Mouse (Mus musculus): ENCODE results near the gene Nr5a1. TPM values are rescaled to one million over a fixed set of nuclear protein-coding genes. Genes with fewer than 3 reads are reported as not detected.

The Nr5a1 gene
- polyA plus RNA-seq, 1 experiment from 2014 or later = 0.33 TPM

- WGBS = 66% methylated on average over 8 of the region's 8 CpGs
- Histone ChIP-seq H3K27me3 (peaks cover 12% of the 10 kb centered on the region), H3K4me1 (no peaks in the 10 kb centered on the region), H3K9ac (no peak overlapping the region), H3K27ac (no peak overlapping the region), H3K4me2 (replicated peaks) (no peak overlapping the region), H3K36me3 (no peaks in the 10 kb centered on the region), H3K9me3 (no peaks in the 10 kb centered on the region), H3K4me3 (no peak overlapping the region)
- no peak for ATAC-seq (ENCODE audit: insufficient number of reproducible peaks, insufficient read depth, low FRiP score, low TSS enrichment)
Observed at GRCm38 (mm10) chr2:38718676-38719075, 4.3 kb upstream of the Nr5a1 start.

- Histone ChIP-seq H3K27ac (no peak overlapping the region), H3K4me1 (peaks cover 4% of the 10 kb centered on the region; the same call in 1 of the 2 replicates), H3K9ac (no peak overlapping the region), H3K36me3 (no peaks in the 10 kb centered on the region), H3K27me3 (peaks cover 25% of the 10 kb centered on the region), H3K9me3 (no peaks in the 10 kb centered on the region), H3K4me2 (replicated peaks) (no peak overlapping the region), H3K4me3 (no peak overlapping the region)
- WGBS = 89% methylated on average over 2 of the region's 2 CpGs
- ATAC-seq (ENCODE audit: insufficient number of reproducible peaks, insufficient read depth, low FRiP score, low TSS enrichment) = no peak
Observed at GRCm38 (mm10) chr2:38717436-38717835, 3.1 kb upstream of the Nr5a1 start.

- Histone ChIP-seq H3K4me1 (peaks cover 23% of the 10 kb centered on the region), H3K9me3 (no peaks in the 10 kb centered on the region)
- WGBS = 68% methylated on average over 3 of the region's 3 CpGs
Observed at GRCm38 (mm10) chr2:38713596-38713995, 746 bp downstream of the Nr5a1 start.

GRCm38 (mm10) chr2:38712769-38713125, 1.6 kb downstream of the Nr5a1 start:
- H3K4me2 ChIP-seq (replicated peaks) = no peak overlapping the region
- no peaks in the 10 kb centered on the region for H3K9me3 ChIP-seq
- no peak overlapping the region for H3K4me3 ChIP-seq
- peaks cover 70% of the 10 kb centered on the region for H3K27me3 ChIP-seq
- H3K4me1 ChIP-seq = peaks cover 23% of the 10 kb centered on the region
- no peak overlapping the region for H3K27ac ChIP-seq
- WGBS = 20% methylated on average over 11 of the region's 11 CpGs
- no peak overlapping the region for H3K9ac ChIP-seq
- H3K36me3 ChIP-seq = no peaks in the 10 kb centered on the region
- ATAC-seq (ENCODE audit: insufficient number of reproducible peaks, insufficient read depth, low FRiP score, low TSS enrichment) = no peak

More at GRCm38 (mm10) chr2:38713596-38713995, 746 bp downstream of the Nr5a1 start:
- peaks cover 62% of the 10 kb centered on the region for H3K27me3 ChIP-seq
- H3K27ac ChIP-seq = no peak overlapping the region
- H3K9ac ChIP-seq = no peak overlapping the region
- no peak overlapping the region for H3K4me2 ChIP-seq (replicated peaks)
- H3K4me3 ChIP-seq = no peak overlapping the region
- ATAC-seq (ENCODE audit: insufficient number of reproducible peaks, insufficient read depth, low FRiP score, low TSS enrichment) = no peak
- no peaks in the 10 kb centered on the region for H3K36me3 ChIP-seq

- Histone ChIP-seq H3K9ac (no peak overlapping the region; the same call in 1 of the 2 replicates), H3K36me3 (no peaks in the 10 kb centered on the region), H3K9me3 (no peaks in the 10 kb centered on the region), H3K27me3 (peaks cover 75% of the 10 kb centered on the region), H3K4me1 (peaks cover 23% of the 10 kb centered on the region), H3K27ac (no peak overlapping the region), H3K4me2 (replicated peaks) (peak overlapping the region; percentile 53), H3K4me3 (peak overlapping the region; percentile 27)
- no peak for ATAC-seq (ENCODE audit: insufficient number of reproducible peaks, insufficient read depth, low FRiP score, low TSS enrichment)
- 5% methylated on average over 51 of the region's 58 CpGs for WGBS
Observed at GRCm38 (mm10) chr2:38712076-38712768, 2.1 kb downstream of the Nr5a1 start.

- Histone ChIP-seq H3K4me2 (replicated peaks) (peak overlapping the region; percentile 53), H3K36me3 (no peaks in the 10 kb centered on the region), H3K4me1 (peaks cover 23% of the 10 kb centered on the region), H3K9ac (no peak overlapping the region), H3K27me3 (peaks cover 83% of the 10 kb centered on the region), H3K27ac (no peak overlapping the region), H3K9me3 (no peaks in the 10 kb centered on the region), H3K4me3 (peak overlapping the region; percentile 27)
- under 1% methylated on average over 40 of the region's 40 CpGs for WGBS
- ATAC-seq (ENCODE audit: insufficient number of reproducible peaks, insufficient read depth, low FRiP score, low TSS enrichment) = no peak
Observed at GRCm38 (mm10) chr2:38711421-38711861, 2.9 kb downstream of the Nr5a1 start.

- Histone ChIP-seq H3K9ac (no peak overlapping the region; the same call in 1 of the 2 replicates), H3K27ac (no peak overlapping the region)
- WGBS = under 1% methylated on average over 75 of the region's 75 CpGs
Observed at GRCm38 (mm10) chr2:38710304-38711241, 3.8 kb downstream of the Nr5a1 start.

GRCm38 (mm10) chr2:38708907-38709688, 5.2 kb downstream of the Nr5a1 start:
- WGBS = 17% methylated on average over 12 of the region's 12 CpGs
- ATAC-seq (ENCODE audit: insufficient number of reproducible peaks, insufficient read depth, low FRiP score, low TSS enrichment) = no peak
- no peak overlapping the region for H3K9ac ChIP-seq
- H3K4me1 ChIP-seq = peaks cover 23% of the 10 kb centered on the region
- peaks cover 93% of the 10 kb centered on the region for H3K27me3 ChIP-seq
- H3K27ac ChIP-seq = no peak overlapping the region
- no peaks in the 10 kb centered on the region for H3K36me3 ChIP-seq
- H3K4me2 ChIP-seq (replicated peaks) = no peak overlapping the region
- H3K4me3 ChIP-seq = no peak overlapping the region
- no peaks in the 10 kb centered on the region for H3K9me3 ChIP-seq

More at GRCm38 (mm10) chr2:38710304-38711241, 3.8 kb downstream of the Nr5a1 start:
- H3K4me1 ChIP-seq = peaks cover 23% of the 10 kb centered on the region
- H3K27me3 ChIP-seq = peaks cover 92% of the 10 kb centered on the region
- no peaks in the 10 kb centered on the region for H3K9me3 ChIP-seq
- peak overlapping the region; percentile 49 for H3K4me2 ChIP-seq (replicated peaks)
- no peaks in the 10 kb centered on the region for H3K36me3 ChIP-seq
- peak overlapping the region; percentile 31 for H3K4me3 ChIP-seq
- ATAC-seq (ENCODE audit: insufficient number of reproducible peaks, insufficient read depth, low FRiP score, low TSS enrichment) = no peak

- Histone ChIP-seq H3K4me2 (replicated peaks) (no peak overlapping the region), H3K27ac (no peak overlapping the region), H3K27me3 (peaks cover 69% of the 10 kb centered on the region), H3K4me1 (peaks cover 11% of the 10 kb centered on the region), H3K4me3 (no peak overlapping the region), H3K36me3 (no peaks in the 10 kb centered on the region), H3K9me3 (no peaks in the 10 kb centered on the region), H3K9ac (no peak overlapping the region)
- WGBS = 37% methylated on average over 6 of the region's 6 CpGs
- ATAC-seq (ENCODE audit: insufficient number of reproducible peaks, insufficient read depth, low FRiP score, low TSS enrichment) = no peak
Observed at GRCm38 (mm10) chr2:38706661-38707060, 7.7 kb downstream of the Nr5a1 start.

GRCm38 (mm10) chr2:38705036-38705435, 9.3 kb downstream of the Nr5a1 start:
- 81% methylated on average over 4 of the region's 4 CpGs for WGBS
- no peak overlapping the region for H3K9ac ChIP-seq
- no peaks in the 10 kb centered on the region for H3K36me3 ChIP-seq
- no peak overlapping the region for H3K4me3 ChIP-seq
- no peak for ATAC-seq (ENCODE audit: insufficient number of reproducible peaks, insufficient read depth, low FRiP score, low TSS enrichment)
- H3K27me3 ChIP-seq = peaks cover 67% of the 10 kb centered on the region
- no peak overlapping the region for H3K4me2 ChIP-seq (replicated peaks)
- H3K27ac ChIP-seq = no peak overlapping the region
- no peaks in the 10 kb centered on the region for H3K9me3 ChIP-seq
- H3K4me1 ChIP-seq = peaks cover under 1% of the 10 kb centered on the region; the same call in 1 of the 2 replicates

GRCm38 (mm10) chr2:38704336-38704735, 10.0 kb downstream of the Nr5a1 start:
- Histone ChIP-seq H3K9me3 (no peaks in the 10 kb centered on the region), H3K4me3 (no peak overlapping the region), H3K27me3 (peaks cover 61% of the 10 kb centered on the region), H3K4me1 (no peaks in the 10 kb centered on the region), H3K4me2 (replicated peaks) (no peak overlapping the region), H3K9ac (no peak overlapping the region), H3K36me3 (no peaks in the 10 kb centered on the region), H3K27ac (no peak overlapping the region)
- WGBS = 84% methylated on average over 9 of the region's 9 CpGs
- ATAC-seq (ENCODE audit: insufficient number of reproducible peaks, insufficient read depth, low FRiP score, low TSS enrichment) = no peak

All from embryonic facial prominence, embryonic 12.5 days (tissue).